Mouse (Mus musculus) liver, adult 2 months (tissue): Measurements from ENCODE around the gene Alg5.
A peak's percentile ranks its signal among the peaks of the same experiment; 100 is the strongest.

Experiments used
- CTCF ChIP-seq: fragments of 200-500 bp; IDR thresholded peaks from 2 replicates; pipeline ENCODE4 v1.5.1; 2011; ENCODE audit warnings: low read depth, low read length, control low read depth
- POLR2A ChIP-seq: fragments of 200-500 bp; IDR thresholded peaks from 2 replicates; pipeline ENCODE4 v1.6.1; 2011; ENCODE audit warnings: low read length, control low read depth; ENCODE audit not compliant: insufficient read depth; ENCODE audit errors: extremely low read depth

- TF ChIP-seq CTCF: peak; percentile 45
- no peak for TF ChIP-seq POLR2A
Observed at GRCm38 (mm10) chr3:54773613-54774012, 38.3 kb downstream of the Alg5 start.
